Mouse (Mus musculus): ENCODE data around the gene Cyp27b1. TPM values are rescaled to one million over a fixed set of nuclear protein-coding genes. Genes with fewer than 3 reads are reported as not detected.

Gene Cyp27b1
- polyA plus RNA-seq, 2 experiments, result 0.19 to 1.1 TPM

DNA sequence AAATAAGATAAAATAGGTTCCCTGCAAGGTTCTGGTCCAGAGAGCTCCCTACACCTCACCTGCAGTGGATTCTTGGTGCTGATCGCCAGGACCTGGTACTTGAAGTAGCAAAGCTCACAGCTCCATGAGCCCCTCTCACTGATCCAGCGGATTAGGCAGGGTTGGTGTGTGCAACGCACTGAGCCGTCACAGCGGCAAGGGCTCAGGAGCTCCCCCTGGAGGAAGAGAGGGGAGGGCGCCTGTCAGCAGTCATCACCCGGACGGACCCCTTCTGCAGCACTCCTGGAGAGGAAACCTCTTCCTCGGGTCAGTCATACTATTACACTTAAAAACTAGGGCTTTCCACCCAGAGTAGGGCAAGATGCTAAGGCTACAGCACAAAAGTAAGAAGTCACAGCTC, 10.1 kb downstream of the Cyp27b1 start:
- no peak for TF ChIP-seq POLR2A (IDR thresholded peaks at IDR 0.05; ENCODE audit: borderline replicate concordance, extremely low read depth, insufficient read depth, insufficient read length)
- H3K9ac ChIP-seq (ENCODE audit: low read depth, low read length, severe bottlenecking), result no peak overlapping the region
- DNase-seq (ENCODE audit: low spot score) (peak; percentile 70), ATAC-seq (ENCODE audit: low FRiP score, low read depth) (0 out of 2 replicates have a peak, but pooled peaks have one; percentile 20)
- H3K36me3 ChIP-seq (ENCODE audit: control insufficient read depth, insufficient read depth, low read length), result peaks cover 18% of the 10 kb centered on the region
- H3K4me1 ChIP-seq (ENCODE audit: control insufficient read depth, insufficient read depth, low read length), result peaks cover 7% of the 10 kb centered on the region; the same call in 1 of the 2 replicates
- peak overlapping the region; percentile 94 for H3K4me2 ChIP-seq (replicated peaks; ENCODE audit: low read depth, low read length, severe bottlenecking)
- peaks cover 11% of the 10 kb centered on the region; the same call in 1 of the 2 replicates for H3K27me3 ChIP-seq (ENCODE audit: control insufficient read depth, insufficient read depth, low read length)
- WGBS, result 2% methylated on average over 9 of the region's 9 CpGs
- no peak overlapping the region for H3K27ac ChIP-seq (replicated peaks; ENCODE audit: low read depth, low read length)
- peak overlapping the region; percentile 75 for H3K4me3 ChIP-seq (replicated peaks; ENCODE audit: low read length)
- H3K9me3 ChIP-seq (ENCODE audit: control insufficient read depth, low read length), result no peaks in the 10 kb centered on the region

DNA sequence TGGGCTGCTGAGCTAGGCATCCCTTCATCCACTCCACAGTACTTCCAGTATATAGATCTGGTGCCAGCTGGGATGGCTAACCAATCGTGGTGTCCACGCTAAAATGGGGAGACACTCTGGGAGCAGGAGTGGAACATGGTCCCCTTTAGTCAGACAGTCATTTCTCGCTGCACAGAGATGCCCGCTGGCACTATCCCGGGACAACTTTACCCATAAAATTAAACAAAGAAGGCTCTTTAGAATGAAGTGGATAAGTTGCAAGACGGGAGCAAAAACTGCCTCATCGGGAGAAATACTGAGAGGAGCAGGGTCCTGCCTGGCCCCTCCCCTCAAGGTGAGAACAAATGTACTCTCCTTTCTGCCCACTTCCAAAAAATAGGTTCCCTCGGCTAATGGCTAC, 10.7 kb downstream of the Cyp27b1 start:
- Histone ChIP-seq H3K9ac (ENCODE audit: low read depth, low read length, severe bottlenecking) (peak overlapping the region; percentile 79; the same call in 1 of the 2 replicates), H3K27me3 (ENCODE audit: control insufficient read depth, insufficient read depth, low read length) (peaks cover 11% of the 10 kb centered on the region; the same call in 1 of the 2 replicates), H3K27ac (replicated peaks; ENCODE audit: low read depth, low read length) (no peak overlapping the region), H3K4me1 (ENCODE audit: control insufficient read depth, insufficient read depth, low read length) (peaks cover 7% of the 10 kb centered on the region; the same call in 1 of the 2 replicates), H3K4me2 (replicated peaks; ENCODE audit: low read depth, low read length, severe bottlenecking) (peak overlapping the region; percentile 94), H3K9me3 (ENCODE audit: control insufficient read depth, low read length) (no peaks in the 10 kb centered on the region), H3K4me3 (replicated peaks; ENCODE audit: low read length) (peak overlapping the region; percentile 75), H3K36me3 (ENCODE audit: control insufficient read depth, insufficient read depth, low read length) (peaks cover 18% of the 10 kb centered on the region)
- no peak for DNase-seq (ENCODE audit: low spot score)
- ATAC-seq (ENCODE audit: low FRiP score, low read depth), result no peak
- TF ChIP-seq POLR2A (IDR thresholded peaks at IDR 0.05; ENCODE audit: borderline replicate concordance, extremely low read depth, insufficient read depth, insufficient read length), result no peak
- 9% methylated on average over 8 of the region's 8 CpGs for WGBS

DNA sequence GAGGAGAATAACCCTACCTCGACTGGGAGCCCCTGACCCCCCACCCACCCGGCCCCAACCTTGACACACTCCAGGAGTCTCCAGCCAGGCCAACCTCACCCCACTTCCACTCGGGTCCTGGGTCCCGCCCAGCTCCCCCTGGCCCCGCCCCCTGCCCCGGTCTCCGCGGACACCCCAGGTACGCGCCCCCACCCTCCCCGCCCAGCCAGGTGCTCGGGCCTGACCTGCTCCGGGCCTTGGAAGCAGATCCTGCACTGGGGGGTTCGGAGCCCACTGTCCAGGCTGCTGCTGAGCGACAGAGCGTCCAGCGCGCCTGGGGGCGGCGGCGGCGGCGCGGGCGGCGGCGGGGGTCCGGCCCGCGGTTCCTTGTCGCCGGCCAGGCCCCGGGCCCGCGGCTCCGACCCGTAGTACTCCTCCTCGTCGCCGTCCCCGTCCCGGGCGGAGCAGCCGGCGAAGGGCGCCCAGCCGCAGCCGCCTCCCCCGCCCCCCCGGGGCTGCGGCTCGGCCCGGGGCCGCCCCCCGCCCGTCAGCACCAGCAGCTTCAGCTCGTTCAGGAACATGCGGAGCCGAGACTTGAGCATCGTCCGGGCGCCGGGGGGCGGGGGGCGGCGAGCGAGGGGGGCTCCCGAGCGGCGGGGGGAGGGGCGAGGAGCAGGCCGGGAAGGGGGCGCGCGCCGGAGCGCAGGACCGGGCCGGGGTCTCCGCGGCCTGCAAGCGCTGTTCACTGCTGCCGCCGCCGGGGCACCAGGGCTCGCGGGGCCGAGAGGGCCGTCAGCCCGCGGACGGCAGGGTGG, 11.3 kb downstream of the Cyp27b1 start:
- peaks cover 19% of the 10 kb centered on the region for H3K36me3 ChIP-seq (ENCODE audit: control insufficient read depth, insufficient read depth, low read length)
- no peak for TF ChIP-seq POLR2A (IDR thresholded peaks at IDR 0.05; ENCODE audit: borderline replicate concordance, extremely low read depth, insufficient read depth, insufficient read length)
- WGBS, result 2% methylated on average over 17 of the region's 92 CpGs
- DNase-seq (ENCODE audit: low spot score), result no peak
- peak overlapping the region; percentile 75 for H3K4me3 ChIP-seq (replicated peaks; ENCODE audit: low read length)
- no peaks in the 10 kb centered on the region for H3K9me3 ChIP-seq (ENCODE audit: control insufficient read depth, low read length)
- H3K9ac ChIP-seq (ENCODE audit: low read depth, low read length, severe bottlenecking), result peak overlapping the region; percentile 79
- peak overlapping the region; percentile 94 for H3K4me2 ChIP-seq (replicated peaks; ENCODE audit: low read depth, low read length, severe bottlenecking)
- H3K4me1 ChIP-seq (ENCODE audit: control insufficient read depth, insufficient read depth, low read length), result peaks cover 7% of the 10 kb centered on the region; the same call in 1 of the 2 replicates
- H3K27ac ChIP-seq (replicated peaks; ENCODE audit: low read depth, low read length), result no peak overlapping the region
- H3K27me3 ChIP-seq (ENCODE audit: control insufficient read depth, insufficient read depth, low read length), result peaks cover 11% of the 10 kb centered on the region; the same call in 1 of the 2 replicates
- no peak for ATAC-seq (ENCODE audit: low FRiP score, low read depth)

DNA sequence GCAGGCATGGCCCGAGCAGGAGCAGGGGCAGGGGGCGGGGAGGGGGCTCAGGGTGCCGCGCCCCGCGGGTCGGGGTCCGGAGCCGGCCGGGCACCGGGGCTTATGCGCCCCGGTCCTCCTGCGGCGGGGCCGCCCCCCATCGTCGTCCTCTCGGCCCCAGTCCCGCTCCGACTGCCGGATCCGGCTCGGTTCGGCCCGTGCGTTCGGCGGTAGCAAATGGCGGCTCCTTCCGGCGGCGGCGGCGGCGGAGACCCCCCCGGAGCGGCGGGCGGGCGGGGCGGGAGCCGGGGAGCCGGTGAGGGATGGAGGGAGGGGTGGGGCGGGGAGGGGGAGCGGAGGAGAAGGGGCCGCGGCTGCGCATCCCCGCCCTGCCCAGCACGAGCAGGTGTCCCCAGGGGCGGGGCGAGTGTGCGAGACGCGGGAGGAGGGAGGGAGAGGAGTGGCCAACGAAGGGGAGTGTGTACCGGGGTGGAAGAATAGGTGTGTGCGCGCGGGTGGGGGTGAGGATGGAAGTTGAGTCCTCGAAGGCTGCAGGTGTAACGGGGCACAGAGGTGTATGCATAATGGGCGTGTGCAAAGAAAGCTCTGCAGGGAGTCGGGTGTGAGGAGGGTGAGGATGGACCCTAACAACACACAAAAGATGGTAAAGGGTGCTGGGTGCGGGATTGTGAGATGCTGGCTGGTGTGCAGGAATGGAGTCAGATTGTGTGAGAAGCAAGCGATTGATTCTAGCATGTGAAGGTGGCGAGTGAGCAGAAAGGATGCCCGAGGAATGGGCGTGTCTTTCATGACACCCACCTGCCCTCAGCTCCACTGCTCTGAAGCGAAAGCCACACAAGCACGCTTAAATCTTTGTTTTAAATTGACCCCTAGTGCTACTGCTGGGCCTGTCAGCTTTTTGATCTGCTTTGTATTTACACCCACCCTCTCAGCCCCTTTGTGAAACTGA, 12.2 kb downstream of the Cyp27b1 start, which contains the start of gene March9:
March9 (minus strand) TSS at position 217 of the 949 bp plus-strand sequence.
- Histone ChIP-seq H3K4me2 (replicated peaks; ENCODE audit: low read depth, low read length, severe bottlenecking) (peak within 1 kb of the TSS; percentile 94), H3K27me3 (ENCODE audit: control insufficient read depth, insufficient read depth, low read length) (peaks cover 11% of the 10 kb centered on the region; the same call in 1 of the 2 replicates), H3K9me3 (ENCODE audit: control insufficient read depth, low read length) (no peaks in the 10 kb centered on the region), H3K4me1 (ENCODE audit: control insufficient read depth, insufficient read depth, low read length) (peaks cover 11% of the 10 kb centered on the region; the same call in 1 of the 2 replicates), H3K27ac (replicated peaks; ENCODE audit: low read depth, low read length) (no peak within 1 kb of the TSS), H3K9ac (ENCODE audit: low read depth, low read length, severe bottlenecking) (peak within 1 kb of the TSS; percentile 79), H3K4me3 (replicated peaks; ENCODE audit: low read length) (peak within 1 kb of the TSS; percentile 75), H3K36me3 (ENCODE audit: control insufficient read depth, insufficient read depth, low read length) (peaks cover 28% of the 10 kb centered on the region)
- no peak for TF ChIP-seq POLR2A (IDR thresholded peaks at IDR 0.05; ENCODE audit: borderline replicate concordance, extremely low read depth, insufficient read depth, insufficient read length)
- 1% methylated on average over 33 of the region's 72 CpGs for WGBS
- DNase-seq (ENCODE audit: low spot score), result peak; percentile 70
- ATAC-seq (ENCODE audit: low FRiP score, low read depth), result no peak

DNA sequence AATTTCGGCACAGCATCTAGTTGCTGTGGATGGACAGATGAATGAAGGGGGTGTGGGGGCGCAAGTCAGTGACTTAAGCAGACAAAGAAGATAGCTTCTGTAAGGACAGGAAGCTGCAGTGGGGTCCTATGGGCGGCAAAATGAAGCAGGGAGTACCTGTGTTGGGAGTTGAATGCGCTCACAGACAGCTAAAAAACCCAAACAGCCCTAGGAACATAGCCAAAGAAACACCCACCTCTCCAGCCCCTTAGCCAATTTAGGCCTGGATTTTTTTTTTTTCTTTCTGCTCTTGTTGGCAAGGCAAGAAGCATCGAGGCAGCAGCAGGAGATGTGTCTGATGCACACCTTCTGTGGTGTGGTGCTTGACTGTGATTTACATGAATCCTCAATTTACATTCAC, 13.0 kb downstream of the Cyp27b1 start:
- no peak overlapping the region for H3K9ac ChIP-seq (ENCODE audit: low read depth, low read length, severe bottlenecking)
- peaks cover 11% of the 10 kb centered on the region; the same call in 1 of the 2 replicates for H3K27me3 ChIP-seq (ENCODE audit: control insufficient read depth, insufficient read depth, low read length)
- no peaks in the 10 kb centered on the region for H3K9me3 ChIP-seq (ENCODE audit: control insufficient read depth, low read length)
- peaks cover 32% of the 10 kb centered on the region for H3K36me3 ChIP-seq (ENCODE audit: control insufficient read depth, insufficient read depth, low read length)
- no peak for ATAC-seq (ENCODE audit: low FRiP score, low read depth)
- DNase-seq (ENCODE audit: low spot score), result no peak
- no peak overlapping the region for H3K4me3 ChIP-seq (replicated peaks; ENCODE audit: low read length)
- H3K27ac ChIP-seq (replicated peaks; ENCODE audit: low read depth, low read length), result no peak overlapping the region
- TF ChIP-seq POLR2A (IDR thresholded peaks at IDR 0.05; ENCODE audit: borderline replicate concordance, extremely low read depth, insufficient read depth, insufficient read length), result no peak
- H3K4me2 ChIP-seq (replicated peaks; ENCODE audit: low read depth, low read length, severe bottlenecking), result no peak overlapping the region
- peaks cover 11% of the 10 kb centered on the region; the same call in 1 of the 2 replicates for H3K4me1 ChIP-seq (ENCODE audit: control insufficient read depth, insufficient read depth, low read length)
- WGBS, result 48% methylated on average over 5 of the region's 5 CpGs

Data from limb, embryonic 14.5 days (tissue).